Mouse (Mus musculus): Measurements from ENCODE around the gene Fam241b. TPM values are rescaled to one million over a fixed set of nuclear protein-coding genes. Genes with fewer than 3 reads are reported as not detected.
"Not testable (repeated sequence)": the region's sequence is repeated elsewhere in the genome, so short reads cannot be mapped to it uniquely, and the experiment has no call there.

Fam241b gene
- total RNA-seq, 2 experiments from 2014 or later = not detected

DNA sequence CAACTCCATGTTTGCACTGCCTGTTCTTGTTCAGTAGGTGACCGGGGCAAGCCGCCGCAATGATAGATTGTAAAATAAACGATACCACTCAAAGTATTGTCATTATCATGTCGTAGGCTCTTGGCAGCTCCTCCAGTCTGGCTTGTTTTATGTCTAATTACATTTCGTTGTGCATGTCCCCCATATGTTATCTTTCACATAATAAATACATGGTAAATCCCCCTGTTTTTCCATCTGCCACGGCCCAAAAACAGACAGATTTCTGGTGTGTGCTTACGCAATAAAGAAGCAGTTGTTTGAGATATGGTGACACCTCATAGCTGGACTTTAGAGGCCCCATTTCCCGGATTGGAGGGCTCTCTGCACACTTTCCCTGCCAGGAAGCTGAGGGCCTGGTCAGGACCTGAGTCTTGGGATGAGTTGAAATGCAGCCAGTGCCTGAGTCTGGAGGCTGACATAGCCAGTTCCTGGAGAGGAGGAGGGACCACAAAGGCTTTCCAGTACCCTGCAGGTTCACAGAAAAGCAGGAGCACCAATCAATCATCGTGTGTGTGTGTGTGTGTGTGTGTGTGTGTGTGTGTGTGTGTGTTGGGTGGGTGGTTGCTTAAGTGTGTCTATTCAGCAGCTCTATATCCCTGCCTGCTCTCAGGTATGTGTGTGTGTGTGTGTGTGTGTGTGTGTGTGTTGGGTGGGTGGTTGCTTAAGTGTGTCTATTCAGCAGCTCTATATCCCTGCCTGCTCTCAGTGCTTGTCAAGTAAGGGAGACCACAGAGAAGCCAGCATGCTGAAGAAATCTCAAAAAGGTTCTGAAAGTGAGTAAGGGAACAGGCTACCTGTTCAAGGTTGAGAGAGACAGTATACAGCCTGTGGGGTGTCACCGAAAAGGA lies 67.2 kb downstream of the Fam241b start:
- ATAC-seq (replicated peaks; ENCODE audit: poor library complexity, severe bottlenecking) = no peak

DNA sequence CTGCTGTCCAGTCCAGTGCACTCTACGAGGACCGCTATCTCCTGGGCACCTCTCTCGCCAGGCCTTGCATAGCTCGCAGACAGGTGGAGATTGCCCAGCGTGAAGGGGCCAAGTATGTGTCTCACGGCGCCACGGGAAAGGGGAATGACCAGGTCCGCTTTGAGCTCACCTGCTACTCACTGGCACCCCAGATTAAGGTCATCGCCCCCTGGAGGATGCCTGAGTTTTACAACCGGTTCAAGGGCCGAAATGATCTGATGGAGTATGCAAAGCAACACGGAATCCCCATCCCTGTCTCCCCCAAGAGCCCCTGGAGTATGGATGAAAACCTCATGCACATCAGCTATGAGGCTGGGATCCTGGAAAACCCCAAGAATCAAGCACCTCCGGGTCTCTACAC lies 72.4 kb downstream of the Fam241b start:
- not testable (repeated sequence) for ATAC-seq (replicated peaks; ENCODE audit: poor library complexity, severe bottlenecking)

DNA sequence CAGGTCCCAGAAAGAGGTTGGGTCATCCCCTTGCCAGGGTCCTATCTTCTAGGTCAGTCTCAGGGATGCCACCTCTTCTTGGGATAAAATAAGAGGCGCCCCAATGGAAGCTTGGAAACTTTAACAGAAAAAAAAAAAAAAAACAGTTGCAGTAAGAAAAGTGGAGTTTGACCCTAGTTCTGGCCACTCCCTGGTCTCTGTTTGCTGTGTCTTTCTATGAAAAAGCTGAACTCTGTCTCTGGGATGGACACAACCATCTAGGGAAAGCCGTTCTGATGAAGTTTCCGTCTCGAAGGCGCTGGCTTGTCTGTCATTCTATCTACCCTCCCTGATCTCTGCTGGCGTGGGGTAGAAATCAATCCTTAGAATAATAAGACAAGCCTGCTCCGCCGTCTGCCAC lies 73.1 kb downstream of the Fam241b start:
- no peak for ATAC-seq (replicated peaks; ENCODE audit: poor library complexity, severe bottlenecking)

- no peak for ATAC-seq (replicated peaks; ENCODE audit: poor library complexity, severe bottlenecking)
Measured at GRCm38 (mm10) chr10:62069946-62070345, 73.8 kb downstream of the Fam241b start.

DNA sequence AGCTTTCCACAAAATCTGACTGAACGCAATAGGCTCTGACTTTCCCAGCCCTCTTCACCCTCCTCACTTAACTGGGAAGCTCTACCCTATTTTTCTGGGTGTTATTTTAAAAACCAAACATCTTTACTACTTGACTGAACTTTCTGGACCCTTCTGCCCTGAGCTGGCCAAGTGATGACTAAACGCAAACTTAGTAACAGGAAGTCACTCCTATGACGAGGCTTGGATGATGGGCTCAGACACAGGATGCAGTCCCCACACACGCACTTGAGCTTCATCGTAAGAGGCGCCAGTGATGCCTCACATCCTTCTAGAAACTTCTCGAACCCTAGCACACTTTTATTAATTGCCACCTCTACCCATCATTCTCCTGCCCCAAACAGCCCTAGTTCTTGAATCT lies 74.3 kb downstream of the Fam241b start:
- no peak for ATAC-seq (replicated peaks; ENCODE audit: poor library complexity, severe bottlenecking)

GRCm38 (mm10) chr10:62068532-62068931 lies 75.2 kb downstream of the Fam241b start:
- ATAC-seq (replicated peaks; ENCODE audit: poor library complexity, severe bottlenecking) = no peak

DNA sequence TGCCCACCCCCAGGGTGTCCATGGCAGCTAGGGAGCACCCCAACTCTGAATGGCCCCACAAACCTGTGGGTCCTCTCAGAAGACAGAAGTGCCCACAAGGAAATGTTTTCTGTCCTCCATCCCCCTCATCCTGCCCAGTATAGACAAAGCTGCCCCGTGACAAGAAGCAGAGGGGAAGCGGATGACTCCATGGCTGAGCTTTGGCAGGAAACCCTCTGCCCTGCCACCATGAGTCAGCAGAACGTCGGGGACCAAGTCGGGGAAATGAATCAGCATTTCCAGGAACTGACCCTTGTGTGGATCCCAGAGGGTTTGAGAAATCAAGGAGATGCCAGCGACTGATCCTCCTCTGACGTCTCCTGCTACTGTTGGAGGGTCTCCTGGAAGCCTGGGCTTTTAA lies 77.5 kb downstream of the Fam241b start:
- peak; percentile 86 for ATAC-seq (replicated peaks; ENCODE audit: poor library complexity, severe bottlenecking)

GRCm38 (mm10) chr10:62062786-62063185 lies 80.9 kb downstream of the Fam241b start:
- ATAC-seq (replicated peaks; ENCODE audit: poor library complexity, severe bottlenecking) = no peak

DNA sequence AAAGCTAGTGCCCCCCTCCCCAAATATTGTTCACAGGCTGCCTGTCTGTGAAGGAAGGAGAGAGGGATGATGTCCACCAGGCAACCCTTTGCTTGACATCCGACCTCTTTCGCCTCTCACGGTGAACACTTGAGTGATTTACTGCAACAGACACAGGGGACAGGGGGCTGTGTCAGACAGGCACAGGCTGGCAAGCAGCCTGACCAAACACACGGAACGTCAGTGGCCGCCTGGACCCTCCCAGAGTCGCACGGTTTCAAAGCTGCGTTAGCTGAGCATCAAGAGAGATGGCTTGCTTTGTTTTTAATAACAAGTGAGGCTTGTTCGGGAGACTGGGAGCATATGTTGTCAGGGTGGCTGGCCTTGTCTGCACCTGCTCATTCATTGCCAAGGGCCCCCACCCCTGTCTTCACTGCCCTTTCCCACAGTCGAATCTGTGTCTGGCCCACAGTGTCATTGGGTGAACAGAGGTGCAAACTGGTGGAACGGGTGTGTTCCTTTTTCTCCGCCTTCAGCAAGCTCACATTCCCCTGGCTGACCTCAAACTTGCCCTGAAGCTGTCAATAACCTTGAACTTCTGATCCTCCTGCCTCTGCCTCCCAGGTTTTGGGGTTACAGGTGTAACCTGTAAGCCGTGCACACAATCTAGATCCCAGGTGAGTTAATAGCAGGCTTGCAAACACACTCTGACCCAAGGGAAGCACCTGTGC lies 82.6 kb downstream of the Fam241b start:
- ATAC-seq (replicated peaks; ENCODE audit: poor library complexity, severe bottlenecking) = no peak

GRCm38 (mm10) chr10:62060224-62060913 lies 83.4 kb downstream of the Fam241b start:
- no peak for ATAC-seq (replicated peaks; ENCODE audit: poor library complexity, severe bottlenecking)

DNA sequence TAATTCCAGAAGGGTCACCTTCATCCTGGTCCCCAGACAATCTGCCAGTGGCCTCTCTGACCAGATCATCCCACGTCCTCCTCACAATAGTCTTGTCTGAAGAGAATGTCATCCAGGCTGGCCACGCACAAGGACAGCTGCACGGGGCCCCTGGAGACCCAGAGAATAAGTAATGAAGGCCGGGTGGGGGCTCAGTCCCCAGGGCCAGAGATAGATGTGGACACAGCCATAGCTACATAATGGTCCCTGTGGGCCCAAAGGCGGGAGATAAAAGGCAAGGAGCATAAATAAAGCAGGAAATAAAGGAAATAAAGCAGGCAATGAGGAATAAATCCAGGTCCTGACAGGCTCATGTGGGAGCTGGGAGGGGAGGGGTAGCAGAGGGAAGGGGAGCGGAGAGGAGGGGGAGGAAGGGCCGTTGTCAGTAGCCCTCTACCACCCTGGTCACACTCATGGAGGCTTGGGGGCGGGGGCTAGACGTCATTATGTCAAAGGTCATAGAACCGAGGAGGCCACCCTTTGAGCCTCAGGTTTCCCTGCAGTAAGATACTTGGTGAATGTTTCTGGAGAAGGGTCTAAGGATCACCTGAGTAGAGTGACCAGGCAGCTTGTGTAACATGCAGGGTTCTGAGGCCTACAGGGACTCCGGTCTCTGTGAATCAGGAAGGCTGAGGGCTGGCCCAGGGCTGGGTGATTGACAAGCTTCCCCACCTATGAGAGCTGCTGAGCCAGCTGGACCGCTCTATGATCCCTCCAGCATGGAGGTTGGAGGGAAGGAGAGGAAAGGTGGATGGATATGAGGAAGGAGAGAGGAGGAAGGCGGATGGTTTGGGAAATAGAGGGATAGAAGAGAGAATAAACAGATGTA lies 85.0 kb downstream of the Fam241b start:
- ATAC-seq (replicated peaks; ENCODE audit: poor library complexity, severe bottlenecking) = no peak

Other genes starting within 250 kb of the Fam241b start
- gene Col13a1, start 164.8 kb downstream of the Fam241b start, total RNA-seq (2014; fragmentation: Nextera tagmentation) = not detected in 2 replicates
- gene Col13a1, start 164.8 kb downstream of the Fam241b start, total RNA-seq (2017) = not detected in 2 replicates
- gene Neurog3, start 10.8 kb downstream of the Fam241b start, total RNA-seq (2014; fragmentation: Nextera tagmentation) = not detected in 2 replicates
- gene Neurog3, start 10.8 kb downstream of the Fam241b start, total RNA-seq (2017) = not detected in 2 replicates
- not detected in 2 replicates for gene Tspan15, start 87.3 kb upstream of the Fam241b start, total RNA-seq (2014; fragmentation: Nextera tagmentation)
- gene Tspan15, start 87.3 kb upstream of the Fam241b start, total RNA-seq (2017) = 0.13 TPM in 1 of 2 replicates, not detected in the other
- gene Tacr2, start 108.5 kb upstream of the Fam241b start, total RNA-seq (2014; fragmentation: Nextera tagmentation) = not detected in 2 replicates
- 0.22 TPM in 1 of 2 replicates, not detected in the other for gene Tacr2, start 108.5 kb upstream of the Fam241b start, total RNA-seq (2017)
- gene Hk1, start 236.0 kb upstream of the Fam241b start, total RNA-seq (2014; fragmentation: Nextera tagmentation) = 46.4 and 67.3 TPM in 2 replicates
- 72.6 and 73.2 TPM in 2 replicates for gene Hk1, start 236.0 kb upstream of the Fam241b start, total RNA-seq (2017)